Mouse (Mus musculus): Measurements from ENCODE around the gene Gstm3.
"Not testable (repeated sequence)": the region's sequence is repeated elsewhere in the genome, so short reads cannot be mapped to it uniquely, and the experiment has no call there.

Gene Gstm3

DNA sequence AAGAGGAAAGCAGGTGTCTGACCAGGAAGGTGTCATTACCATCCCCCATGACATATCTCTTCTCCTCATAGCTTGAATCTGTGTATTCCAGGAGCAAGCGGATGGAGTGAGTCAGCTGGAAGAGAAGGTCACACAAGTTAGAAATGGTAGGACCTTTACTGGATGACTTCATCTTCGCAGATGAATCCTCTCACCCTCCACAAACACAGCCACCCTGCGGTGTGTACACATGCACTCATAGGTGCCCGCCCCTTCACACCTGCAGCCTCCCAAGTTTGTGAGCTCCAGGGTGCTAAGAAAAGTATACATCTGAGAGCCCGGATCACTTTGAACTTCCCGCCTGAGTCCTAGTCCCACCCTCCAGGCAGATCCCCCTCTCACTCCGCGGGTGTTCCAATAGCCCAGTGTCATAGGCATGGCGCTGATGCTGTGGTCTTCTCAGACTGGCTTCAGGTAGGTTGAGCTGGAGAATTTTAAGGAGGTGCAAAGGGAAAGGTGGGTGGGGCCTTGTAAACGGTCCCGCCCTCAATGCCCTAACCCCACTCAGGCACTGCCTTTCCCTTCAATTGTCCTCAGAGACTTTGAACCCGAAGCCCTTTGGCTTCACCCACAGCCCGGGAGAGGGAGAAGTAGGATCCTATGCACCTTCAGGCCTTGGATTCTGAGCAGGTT lies at the start of gene Gstm3:
Gene Gstm3 (minus strand): TSS at position 560 of the 672 bp plus-strand sequence.
- DNase-seq (ENCODE audit: low read depth, low spot score) = no peak

DNA sequence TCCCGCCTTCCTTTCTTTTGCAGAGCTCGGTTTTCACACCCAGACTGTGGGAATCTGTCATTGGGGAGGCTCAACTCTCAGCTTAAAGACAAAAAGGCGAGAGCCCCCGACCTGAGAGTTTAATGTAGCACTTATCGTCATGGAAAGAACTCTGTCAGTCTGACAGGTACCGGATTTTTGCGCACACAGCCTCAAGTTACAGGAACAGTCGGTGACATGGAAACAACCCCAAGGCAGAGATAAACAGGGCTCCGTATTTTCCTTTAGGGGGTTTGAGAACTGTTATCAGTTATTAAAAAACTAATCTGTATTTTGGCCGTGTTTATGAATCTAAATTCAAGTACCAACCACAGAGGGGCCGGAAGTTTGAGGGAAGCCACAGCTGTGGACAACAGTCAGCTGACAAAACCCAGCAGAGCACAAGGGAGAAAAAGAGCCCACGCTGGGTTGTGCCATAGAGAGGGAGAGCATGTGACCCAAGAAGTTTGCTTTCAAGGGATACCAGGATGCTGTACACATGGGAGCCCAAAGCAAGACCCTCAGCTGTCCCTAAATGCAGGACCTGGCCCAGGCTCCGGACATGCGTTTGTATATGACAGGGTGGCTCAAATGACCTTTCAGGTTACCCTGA lies 49.2 kb upstream of the Gstm3 start:
- DNase-seq (ENCODE audit: low read depth, low spot score) = no peak

DNA sequence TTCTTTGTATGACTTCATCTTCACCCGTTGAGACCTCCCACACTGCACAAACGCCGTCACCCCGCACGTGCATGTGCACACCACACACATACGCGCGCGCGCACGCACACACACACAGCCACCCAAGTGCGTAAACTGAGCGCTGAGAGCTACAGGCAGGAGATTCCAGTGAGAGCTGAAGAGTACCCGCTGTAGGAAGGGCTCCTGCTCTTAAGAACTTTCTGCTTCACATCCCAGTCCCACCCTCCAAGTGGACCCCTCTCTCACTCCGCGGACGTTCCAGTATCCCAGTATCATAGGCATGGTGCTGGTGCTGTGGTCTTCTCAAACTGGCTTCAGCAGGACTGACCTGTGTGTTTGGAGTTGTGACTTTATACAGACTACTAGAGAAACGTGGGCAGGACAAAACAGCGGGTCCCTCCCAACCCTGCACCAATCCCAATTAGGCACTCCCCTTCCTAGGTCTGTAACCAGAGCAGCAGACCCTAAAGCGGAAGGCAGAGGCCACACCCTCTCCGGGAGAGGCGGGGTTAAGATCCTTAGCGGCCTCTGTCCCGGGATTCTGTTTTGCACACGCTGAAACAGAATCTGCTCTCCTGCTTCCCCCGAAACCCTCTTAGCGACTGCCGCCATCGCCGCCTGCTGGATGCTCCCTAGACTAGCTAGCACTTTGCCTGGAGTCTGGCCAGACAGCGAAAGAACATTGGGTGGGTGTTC lies 48.5 kb upstream of the Gstm3 start, which contains the start of gene Gstm1:
Gene Gstm1 (minus strand): TSS at position 501 of the 717 bp plus-strand sequence.
- peak; percentile 97 for DNase-seq (ENCODE audit: low read depth, low spot score)

DNA sequence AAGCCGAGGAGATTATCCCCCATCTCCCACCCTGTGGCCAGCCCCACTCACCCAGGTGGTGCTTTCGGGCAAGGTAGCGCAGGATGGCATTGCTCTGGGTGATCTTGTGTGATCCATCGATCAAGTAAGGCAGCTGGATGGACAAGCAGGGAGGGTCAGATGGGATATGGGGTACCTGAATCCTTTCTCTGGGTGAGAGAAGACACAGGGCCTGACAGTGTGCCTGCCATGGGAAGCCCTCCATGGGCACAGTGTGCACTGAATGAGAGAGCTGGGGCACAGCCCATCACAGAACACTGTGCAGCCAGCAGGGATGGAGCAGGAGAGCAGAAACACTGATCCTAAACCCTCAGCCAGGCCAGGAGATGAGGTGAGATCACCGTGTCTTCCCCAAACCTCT lies 47.4 kb upstream of the Gstm3 start:
- not testable (repeated sequence) for DNase-seq (ENCODE audit: low read depth, low spot score)

DNA sequence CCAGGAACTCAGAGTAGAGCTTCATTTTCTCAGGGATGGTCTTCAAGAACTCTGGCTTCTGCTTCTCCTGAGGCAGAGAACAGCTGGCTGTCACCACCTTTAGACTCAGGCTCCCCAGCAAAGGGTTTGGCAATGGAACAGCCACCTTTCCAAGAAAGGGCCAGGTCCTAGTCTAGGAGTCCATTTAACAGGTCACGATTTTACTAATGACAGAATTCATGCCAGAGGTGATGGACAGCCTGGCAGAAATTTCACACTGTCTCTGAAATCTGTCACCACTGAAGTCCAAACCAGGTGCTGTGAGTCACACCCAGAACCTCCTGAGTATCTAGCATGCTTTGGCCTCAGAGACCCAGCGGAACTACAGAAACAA lies 45.9 kb upstream of the Gstm3 start:
- DNase-seq (ENCODE audit: low read depth, low spot score) = no peak

DNA sequence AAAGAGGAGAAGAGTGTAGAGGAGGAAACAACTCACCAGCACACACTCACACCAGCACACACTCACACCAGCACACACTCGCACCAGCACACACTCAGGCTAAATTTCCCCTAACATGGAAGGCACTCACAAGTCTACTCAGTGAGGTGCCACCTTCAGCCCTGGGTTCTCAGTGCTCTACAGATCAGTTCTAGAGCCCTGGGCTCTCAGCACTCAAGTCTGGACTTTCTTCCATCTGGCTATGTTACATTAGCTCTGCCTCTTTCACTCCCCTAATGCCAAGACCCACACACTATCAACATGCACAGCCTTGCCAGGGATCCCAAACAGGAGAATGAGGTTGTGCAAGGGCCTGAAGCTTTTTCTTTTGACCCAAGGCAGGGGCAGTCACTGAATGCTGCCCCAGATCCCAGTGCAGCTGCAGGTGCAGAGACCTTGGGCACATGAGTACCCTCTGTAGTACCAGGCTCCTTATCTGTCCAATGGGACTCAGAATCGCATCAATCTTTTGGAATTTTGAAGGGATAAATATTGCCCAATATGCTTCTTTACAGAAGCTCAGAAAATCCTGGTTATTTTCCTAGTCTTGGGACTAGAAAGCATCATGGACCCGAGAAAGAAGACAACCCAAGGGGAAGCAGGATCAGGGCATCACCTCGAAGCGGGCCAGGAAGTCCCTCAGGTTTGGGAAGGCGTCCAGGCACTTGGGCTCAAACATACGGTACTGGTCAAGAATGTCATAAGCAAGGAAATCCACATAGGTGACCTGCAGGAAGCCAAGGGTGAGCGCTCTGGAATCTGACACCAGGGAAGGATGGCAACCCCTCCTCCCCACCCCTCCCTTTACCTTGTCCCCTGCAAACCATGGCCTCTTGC lies 45.3 kb upstream of the Gstm3 start:
- no peak for DNase-seq (ENCODE audit: low read depth, low spot score)

DNA sequence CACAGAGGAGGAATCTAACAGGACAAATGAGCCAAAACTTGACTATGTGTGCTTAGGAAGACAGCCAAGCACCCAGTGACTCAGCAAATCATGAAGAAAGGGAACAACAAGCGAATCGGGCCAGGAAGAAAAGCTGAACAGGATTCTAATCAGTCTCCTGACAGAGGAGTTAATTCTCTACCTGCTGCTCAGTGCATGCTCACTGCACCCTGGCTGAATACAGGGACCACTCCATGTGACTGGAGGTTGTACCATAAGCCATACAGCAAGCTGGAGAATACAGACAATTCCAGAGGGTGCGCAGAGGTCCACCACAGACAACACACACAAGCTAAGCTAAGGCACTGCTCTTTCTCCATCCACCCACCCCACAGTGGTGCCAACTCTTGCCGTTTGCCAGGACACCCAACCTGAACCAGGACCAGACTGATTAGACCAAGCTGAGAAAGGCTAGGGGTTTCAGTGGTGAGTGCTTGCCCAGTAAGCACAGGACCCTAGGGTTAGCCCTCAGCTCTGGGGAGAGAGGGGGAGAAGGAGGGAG lies 44.3 kb upstream of the Gstm3 start:
- no peak for DNase-seq (ENCODE audit: low read depth, low spot score)

DNA sequence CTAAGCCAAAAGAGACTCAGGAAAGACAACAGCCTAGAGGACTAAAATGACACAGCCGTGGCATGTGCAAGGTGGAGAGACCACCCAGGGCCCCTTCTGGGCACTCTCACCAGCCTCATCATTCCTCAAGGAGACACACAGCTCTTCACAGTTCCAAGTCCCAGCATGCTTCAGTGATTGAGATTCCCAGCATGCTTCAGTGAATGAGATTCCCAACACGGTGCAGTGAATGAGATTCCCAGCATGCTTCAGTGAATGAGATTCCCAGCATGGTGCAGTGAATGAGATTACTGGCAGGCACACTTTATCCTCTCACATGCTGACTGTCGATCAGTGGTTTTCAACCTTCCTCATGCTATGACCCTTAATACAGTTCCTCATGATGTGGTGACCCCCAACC lies 42.5 kb upstream of the Gstm3 start:
- DNase-seq (ENCODE audit: low read depth, low spot score) = no peak

DNA sequence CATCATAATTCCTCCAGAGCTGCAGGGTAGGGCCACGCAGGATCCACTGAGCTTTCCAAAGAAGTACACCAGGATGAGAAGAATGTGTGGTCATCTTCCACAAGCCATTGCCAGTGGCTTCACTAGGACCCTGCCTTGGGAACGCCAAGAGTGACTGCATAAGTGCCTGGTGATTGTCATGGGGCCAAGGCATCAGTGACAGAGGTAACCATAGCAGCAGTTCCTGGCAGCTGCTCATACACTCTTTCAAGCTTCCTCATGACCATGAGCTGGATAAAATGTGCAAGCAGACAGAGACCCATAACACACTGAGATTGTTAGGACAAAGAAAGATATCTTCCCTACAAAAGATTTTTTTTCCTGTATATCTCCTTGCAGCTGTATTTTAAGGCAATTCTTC lies 41.2 kb upstream of the Gstm3 start:
- no peak for DNase-seq (ENCODE audit: low read depth, low spot score)

DNA sequence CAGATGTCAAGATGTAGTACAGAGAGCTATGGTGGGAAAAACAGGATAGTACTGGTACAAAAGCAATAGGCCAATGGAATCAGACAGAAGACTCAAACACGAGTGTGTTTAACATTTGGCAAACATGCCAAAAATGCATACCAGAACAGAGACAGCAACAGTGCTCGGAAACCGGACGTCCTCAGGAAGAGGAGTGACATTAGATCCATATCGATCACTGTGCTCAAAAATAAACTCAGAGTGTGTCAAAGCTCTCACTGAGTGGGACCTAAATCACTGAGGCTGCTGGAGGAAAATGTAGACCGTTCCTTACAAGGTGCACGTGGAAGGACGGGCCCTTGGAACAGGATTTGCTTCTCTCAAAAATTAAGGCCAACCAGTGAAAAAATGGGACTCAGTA lies 32.9 kb upstream of the Gstm3 start:
- DNase-seq (ENCODE audit: low read depth, low spot score) = no peak

DNA sequence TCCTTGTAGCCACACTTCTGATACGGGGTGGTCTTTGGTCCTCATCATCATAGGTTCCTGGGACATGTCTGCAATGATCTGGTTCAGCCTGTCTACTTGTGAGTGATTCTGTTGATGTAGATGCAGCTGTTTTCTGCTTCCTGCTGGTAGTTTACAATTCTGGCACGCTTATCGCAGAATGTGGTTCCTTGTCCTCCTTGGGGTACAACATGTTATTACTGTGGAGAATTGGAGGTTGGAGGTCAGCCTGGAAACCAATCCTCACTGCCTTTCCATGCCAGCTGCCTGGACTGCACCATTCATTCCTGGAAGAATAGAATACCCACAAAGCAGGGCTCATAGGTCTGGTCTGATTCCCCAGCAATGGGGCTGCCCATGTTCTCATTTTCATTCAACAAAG lies 30.4 kb upstream of the Gstm3 start:
- DNase-seq (ENCODE audit: low read depth, low spot score) = no peak

DNA sequence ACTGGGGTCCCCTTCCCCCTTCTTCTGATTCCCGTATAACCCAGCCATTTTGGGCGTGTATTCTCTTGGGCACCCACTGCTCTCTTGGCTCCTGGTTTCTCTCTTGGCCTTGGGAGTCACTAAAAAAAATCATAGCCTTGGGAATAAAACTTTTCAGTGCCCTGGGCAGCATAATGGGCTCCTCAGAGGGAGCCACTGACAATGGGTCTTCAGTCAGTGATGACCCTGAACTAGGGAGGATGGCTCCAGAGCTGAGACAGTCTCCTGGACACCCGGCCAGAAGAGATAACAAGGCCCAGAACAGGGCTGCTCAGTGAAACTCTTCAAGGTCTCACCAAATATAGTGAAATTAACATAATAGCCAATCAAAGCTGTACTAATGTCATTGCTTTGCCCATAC lies 29.5 kb upstream of the Gstm3 start:
- DNase-seq (ENCODE audit: low read depth, low spot score) = no peak

DNA sequence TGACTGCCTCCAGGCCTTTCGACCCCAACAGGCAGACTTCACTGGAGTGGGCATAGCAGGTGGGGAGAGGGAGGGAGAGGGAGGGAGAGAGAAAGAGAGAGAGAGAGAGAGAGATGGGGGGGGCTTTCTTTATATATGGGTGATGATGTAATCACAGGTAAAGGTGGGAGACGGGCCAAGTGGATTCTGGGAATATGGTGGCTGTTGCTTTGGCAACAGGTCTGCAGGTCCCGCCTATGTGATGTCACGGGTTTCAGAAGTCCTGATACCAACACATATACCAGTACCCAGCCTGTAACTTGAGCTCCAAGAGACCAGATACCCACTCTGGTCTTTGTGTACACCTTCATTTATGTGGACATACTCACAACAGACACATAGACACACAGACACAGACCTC lies 27.5 kb upstream of the Gstm3 start:
- DNase-seq (ENCODE audit: low read depth, low spot score) = peak; percentile 43

DNA sequence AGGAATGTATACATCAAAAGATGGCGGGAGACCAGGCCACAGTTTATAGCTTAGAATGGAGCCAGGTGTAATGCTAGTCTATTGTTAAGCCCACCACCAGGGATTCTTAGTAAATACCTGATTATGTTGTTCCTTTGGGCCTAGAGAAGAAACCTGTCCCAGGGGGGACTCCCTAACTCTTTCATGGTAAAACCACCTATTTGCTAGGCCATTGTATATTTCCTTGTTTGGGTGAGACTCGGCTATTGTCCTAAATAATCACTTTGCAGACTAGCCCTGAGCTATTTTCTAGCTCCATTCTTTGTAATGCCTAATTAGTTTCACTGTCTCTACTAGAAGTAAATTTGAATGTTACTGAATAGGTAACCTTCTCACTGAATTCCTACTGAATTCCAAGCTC lies 26.9 kb upstream of the Gstm3 start:
- peak; percentile 7 for DNase-seq (ENCODE audit: low read depth, low spot score)

DNA sequence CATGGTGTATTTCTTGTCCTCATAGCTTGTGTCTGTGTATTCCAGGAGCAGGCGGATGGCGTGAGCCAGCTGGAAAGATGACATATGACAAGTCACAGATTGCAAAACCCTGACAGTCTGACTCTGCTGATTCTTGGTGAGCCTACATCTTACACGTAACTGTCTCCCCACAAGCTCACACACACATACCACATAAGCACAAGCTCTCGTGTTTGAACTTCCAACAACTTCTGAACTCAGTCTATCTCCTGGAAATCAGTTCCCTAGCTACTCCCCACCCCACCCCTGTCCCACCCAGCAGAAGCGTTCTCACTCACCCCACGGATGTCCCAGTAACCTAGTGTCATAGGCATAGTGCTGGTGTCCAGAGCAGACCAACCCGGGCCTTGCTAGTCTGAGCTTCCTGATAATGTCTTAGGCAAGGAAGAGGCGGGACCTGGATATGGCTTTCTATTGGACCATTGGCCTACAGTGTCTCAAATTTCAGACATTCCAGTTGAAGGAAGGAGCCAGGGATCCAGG lies 17.0 kb upstream of the Gstm3 start, which contains the start of gene Gstm2:
Gene Gstm2 (minus strand): TSS at position 413 of the 522 bp plus-strand sequence.
- no peak for DNase-seq (ENCODE audit: low read depth, low spot score)

DNA sequence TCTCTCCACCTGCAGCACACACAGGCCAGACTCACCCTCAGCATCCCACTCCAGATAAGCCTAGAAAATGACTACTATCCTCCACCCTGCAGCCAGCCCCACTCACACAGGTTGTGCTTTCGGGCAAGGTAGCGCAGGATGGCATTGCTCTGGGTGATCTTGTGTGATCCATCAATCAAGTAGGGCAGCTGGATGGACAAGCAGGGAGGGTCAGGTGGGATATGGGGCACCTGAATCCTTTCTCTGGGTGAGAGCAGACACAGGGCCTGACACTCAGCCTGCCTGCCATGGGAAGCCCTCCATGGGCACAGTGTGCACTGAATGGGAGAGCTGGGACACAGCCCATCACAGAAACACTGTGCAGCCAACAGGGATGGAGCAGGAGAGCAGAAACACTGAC lies 16.1 kb upstream of the Gstm3 start:
- not testable (repeated sequence) for DNase-seq (ENCODE audit: low read depth, low spot score)

DNA sequence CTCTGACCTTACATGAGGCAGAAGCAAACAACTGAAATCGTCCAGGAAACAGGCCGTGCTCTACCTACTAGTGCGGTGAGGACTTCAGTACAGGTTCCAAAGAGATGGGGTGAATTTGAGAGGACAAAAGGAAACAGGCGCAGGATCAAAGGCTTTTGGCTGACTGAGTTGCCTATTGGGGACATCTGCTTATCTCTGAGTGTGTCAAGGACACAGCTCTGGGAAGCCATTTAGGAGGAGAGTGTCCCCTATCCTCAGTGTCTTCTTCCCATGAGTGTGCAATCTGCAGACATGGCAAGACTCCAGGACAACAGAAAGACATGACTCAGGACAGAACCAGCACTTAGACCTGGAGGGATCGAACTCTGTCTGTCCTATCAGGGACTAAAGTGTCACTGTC lies 15.4 kb upstream of the Gstm3 start:
- no peak for DNase-seq (ENCODE audit: low read depth, low spot score)

DNA sequence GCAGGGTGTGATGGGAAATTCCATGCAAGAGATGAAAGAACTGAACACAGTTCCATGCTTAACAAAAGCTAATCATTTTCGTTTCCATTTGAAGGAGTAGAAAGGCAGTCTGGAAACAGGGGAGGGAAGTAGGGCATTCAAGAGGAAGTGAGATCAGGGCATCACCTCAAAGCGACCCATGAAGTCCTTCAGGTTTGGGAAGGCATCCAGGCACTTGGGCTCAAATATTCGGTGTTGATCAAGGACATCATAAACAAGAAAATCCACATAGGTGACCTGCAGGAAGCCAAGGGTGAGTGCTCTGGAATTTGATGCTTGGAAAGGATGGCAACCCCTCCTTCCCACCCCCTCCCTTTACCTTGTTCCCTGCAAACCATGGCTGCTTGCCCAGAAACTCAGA lies 14.7 kb upstream of the Gstm3 start:
- no peak for DNase-seq (ENCODE audit: low read depth, low spot score)

DNA sequence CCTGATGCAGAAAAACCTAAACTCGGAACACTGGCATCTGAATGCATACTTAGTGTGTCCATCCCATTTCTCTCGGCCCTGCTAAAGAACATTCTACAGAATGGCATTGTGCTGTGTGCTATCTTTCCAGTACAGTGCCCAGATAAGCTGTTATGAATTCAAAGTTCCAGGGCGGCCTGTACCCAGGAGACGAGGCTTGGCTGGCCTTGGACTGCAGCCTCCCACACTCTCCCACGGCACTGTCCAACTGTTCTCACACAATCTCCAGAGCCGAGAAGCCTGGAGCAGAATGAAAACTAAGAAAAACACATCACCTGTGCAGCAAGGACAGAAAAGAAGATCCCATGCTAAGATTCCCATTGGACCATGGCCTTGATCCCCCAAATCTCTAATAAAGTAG lies 13.6 kb upstream of the Gstm3 start:
- no peak for DNase-seq (ENCODE audit: low read depth, low spot score)

DNA sequence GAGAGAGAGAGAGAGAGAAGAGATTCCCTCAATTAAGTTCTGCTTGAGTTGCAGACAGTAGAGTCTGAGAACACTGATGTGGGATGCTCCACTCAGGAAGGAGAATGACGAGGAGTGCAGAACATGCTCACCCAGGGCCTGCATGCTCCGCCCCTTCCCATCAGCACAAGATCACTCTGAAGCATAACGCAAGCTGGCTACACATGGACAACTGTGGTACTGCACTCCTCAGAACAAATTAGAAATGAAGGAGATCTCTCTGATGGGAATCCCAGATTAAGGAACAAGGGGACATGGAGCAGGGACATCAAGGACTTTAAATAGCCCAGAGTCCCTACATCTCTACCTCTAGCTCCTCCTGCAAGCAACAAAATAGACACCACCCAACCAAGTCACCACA lies 12.2 kb upstream of the Gstm3 start:
- no peak for DNase-seq (ENCODE audit: low read depth, low spot score)

DNA sequence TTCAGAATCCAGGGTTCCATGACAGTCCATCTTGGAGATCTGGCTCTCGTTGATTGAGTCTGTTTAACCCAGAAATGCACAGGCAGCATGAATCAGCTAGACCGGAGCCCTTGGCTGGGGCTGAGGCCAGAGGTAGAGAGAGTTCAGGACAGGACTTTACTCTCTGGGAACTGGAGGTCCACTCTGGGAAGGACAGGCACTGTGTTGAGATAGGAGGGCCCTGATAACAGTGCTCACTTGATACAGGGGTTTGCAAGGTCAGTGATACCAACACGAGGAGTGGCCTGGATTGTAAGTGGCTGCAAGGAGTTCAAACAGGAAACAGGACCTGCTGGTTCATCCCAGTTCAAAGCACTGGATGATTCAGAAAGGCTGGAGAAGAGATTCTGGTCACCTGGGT lies 8.6 kb upstream of the Gstm3 start:
- no peak for DNase-seq (ENCODE audit: low read depth, low spot score)
